Mouse (Mus musculus): Measurements from ENCODE around the gene Ptbp3. TPM values are rescaled to one million over a fixed set of nuclear protein-coding genes. Genes with fewer than 3 reads are reported as not detected.

Gene Ptbp3
- polyA plus RNA-seq, 1 experiment from 2014 or later = 26.9 TPM

DNA sequence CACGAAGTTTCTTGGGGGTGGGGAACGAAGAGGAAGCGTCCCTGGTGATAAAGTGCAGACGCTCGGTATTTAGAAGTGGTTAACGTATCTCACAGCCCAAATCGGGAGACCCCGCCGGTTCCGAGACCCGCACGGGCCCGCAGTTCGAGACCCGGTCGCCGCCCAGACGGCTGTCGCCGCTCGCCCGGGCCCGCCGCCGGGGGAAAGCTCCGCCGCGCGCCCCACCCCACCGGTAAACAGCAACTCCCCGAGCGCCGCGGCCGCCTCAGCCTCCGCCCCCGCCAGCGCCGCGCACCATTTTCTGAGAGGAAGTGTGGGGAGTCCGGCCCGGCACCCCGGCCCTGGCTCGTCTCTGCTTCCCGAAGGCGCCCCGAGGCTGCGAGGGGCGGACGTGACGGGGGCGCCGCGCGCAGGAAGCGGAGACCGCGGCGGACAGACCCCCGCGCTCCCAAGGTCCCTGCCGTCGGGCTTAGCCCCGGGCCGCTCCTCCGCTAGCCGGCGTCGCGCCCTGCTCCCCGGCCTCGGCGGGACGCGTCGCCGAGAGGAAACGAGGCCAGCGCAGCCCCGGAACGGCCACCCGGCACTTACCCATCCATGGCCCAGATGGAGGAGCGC is 497 bp downstream of the Ptbp3 start:
- Histone ChIP-seq H3K27me3 (ENCODE audit: poor library complexity, severe bottlenecking) (peaks cover 21% of the 10 kb centered on the region), H3K4me1 (peaks cover 26% of the 10 kb centered on the region), H3K36me3 (replicated peaks) (no peaks in the 10 kb centered on the region), H3K27ac (peak overlapping the region; percentile 92), H3K4me3 (peak overlapping the region; percentile 81), H3K9me3 (no peaks in the 10 kb centered on the region)
- DNase-seq (ENCODE audit: extremely low spot score, low spot score) = peak; percentile 60
- WGBS = under 1% methylated on average over 82 of the region's 83 CpGs

DNA sequence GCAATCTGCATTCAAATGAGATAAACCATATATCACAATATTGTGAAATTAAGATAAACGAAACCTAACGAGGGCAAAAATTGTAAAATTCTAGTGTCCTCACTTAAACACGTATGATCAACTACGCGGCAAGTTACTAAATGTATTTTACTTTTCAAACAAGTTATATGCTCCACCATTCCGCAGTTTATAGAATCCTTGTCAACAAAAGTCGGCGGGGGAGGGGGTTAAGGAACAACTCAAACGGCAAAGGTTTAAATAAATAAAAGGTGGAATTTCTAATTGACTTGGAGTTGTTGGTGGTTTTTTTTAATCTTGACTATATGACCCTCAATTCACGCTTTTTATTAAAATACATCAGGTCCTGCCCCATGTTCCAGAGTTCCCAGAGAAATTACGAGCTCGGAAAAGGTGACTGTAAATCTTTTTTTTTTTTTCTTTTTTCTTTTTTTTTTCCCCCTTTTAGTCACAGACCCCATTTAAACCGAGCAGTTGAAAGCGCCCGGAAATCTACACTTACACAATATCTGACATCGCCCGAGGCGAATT is 1.1 kb downstream of the Ptbp3 start:
- peaks cover 21% of the 10 kb centered on the region for H3K27me3 ChIP-seq (ENCODE audit: poor library complexity, severe bottlenecking)
- peak overlapping the region; percentile 92 for H3K27ac ChIP-seq
- 5% methylated on average over 18 of the region's 18 CpGs for WGBS

DNA sequence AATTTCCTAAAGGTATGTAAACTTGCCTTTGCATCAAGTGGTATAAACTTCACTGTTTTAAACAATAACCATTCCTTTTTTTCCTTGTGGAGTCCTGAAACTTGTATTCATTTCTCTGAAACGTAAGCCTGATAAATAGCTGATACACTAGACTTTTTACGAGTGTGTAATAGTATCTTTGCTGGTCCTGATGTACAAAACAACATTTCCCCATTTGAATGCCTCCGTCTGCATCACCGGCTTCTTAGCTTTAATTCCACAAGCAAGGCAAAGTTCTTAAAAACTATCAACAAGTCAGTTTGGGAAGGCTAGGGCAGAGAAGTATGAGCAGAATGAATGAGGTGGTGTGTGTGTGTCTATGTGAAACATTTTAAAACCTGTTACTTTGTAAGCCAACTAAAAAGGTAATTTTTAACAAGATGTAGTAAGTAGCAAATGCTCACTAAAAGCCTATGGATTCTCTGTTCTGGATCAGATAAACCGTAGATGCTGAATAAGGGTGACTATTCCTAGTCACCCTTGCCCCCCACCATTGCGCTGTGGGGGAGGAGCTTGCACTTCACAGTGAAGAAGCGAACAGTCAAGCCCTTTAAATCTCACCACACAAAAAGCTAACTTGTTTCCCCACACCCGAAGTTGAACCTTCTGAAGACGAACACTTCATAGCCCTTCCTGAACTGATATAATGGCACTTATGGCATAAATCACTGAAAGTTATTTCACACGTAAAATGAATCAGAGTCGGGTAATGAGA is 1.9 kb downstream of the Ptbp3 start:
- Histone ChIP-seq H3K27me3 (ENCODE audit: poor library complexity, severe bottlenecking) (peaks cover 21% of the 10 kb centered on the region), H3K9me3 (no peaks in the 10 kb centered on the region), H3K36me3 (replicated peaks) (no peaks in the 10 kb centered on the region), H3K27ac (no peak overlapping the region), H3K4me1 (peaks cover 26% of the 10 kb centered on the region), H3K4me3 (peak overlapping the region; percentile 81)
- no peak for DNase-seq (ENCODE audit: extremely low spot score, low spot score)
- WGBS = 27% methylated on average over 11 of the region's 11 CpGs

More for the DNA sequence above, 1.1 kb downstream of the Ptbp3 start:
- Histone ChIP-seq H3K4me1 (peaks cover 26% of the 10 kb centered on the region), H3K36me3 (replicated peaks) (no peaks in the 10 kb centered on the region), H3K9me3 (no peaks in the 10 kb centered on the region), H3K4me3 (peak overlapping the region; percentile 81)
- DNase-seq (ENCODE audit: extremely low spot score, low spot score) = no peak

DNA sequence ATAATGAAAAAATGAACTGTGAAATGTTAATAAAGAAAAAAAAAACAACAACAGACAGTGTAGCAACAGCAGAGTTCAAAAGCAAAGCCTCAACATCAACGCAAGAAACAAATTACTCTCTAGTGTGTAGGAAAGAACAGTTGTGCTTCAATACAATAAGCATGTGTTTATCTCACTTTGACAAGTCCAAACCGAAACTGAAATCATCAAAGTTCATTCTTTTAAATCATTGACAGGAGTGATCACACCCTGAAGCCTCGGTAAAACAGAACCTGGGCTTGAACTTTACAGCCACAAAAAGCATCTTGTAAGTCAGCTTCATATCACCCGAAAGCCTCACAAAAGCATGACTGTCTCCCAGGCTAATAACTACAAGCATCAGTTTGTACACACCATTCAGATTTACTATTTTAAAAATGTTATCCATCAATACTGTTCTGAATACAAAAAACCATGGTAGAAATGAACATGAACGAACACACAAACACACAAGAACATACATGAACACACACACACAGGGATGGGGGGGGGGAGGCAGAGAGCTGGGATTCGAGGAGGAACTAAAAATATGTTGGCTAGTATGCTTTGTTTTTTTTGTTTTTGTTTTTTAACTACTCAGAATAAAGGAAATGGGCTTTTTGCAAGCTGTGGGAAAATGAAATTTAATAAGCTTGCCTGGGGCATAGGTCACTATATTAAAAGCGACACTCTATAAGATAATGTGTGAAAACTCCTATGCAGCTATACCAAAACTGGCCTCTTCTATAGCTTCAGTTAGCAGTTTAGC is 2.7 kb downstream of the Ptbp3 start:
- H3K4me3 ChIP-seq = no peak overlapping the region
- no peak overlapping the region for H3K27ac ChIP-seq
- H3K9me3 ChIP-seq = no peaks in the 10 kb centered on the region
- 80% methylated on average over 7 of the region's 7 CpGs for WGBS
- no peak for DNase-seq (ENCODE audit: extremely low spot score, low spot score)
- no peaks in the 10 kb centered on the region for H3K36me3 ChIP-seq (replicated peaks)
- H3K27me3 ChIP-seq (ENCODE audit: poor library complexity, severe bottlenecking) = peaks cover 21% of the 10 kb centered on the region
- H3K4me1 ChIP-seq = peaks cover 26% of the 10 kb centered on the region

DNA sequence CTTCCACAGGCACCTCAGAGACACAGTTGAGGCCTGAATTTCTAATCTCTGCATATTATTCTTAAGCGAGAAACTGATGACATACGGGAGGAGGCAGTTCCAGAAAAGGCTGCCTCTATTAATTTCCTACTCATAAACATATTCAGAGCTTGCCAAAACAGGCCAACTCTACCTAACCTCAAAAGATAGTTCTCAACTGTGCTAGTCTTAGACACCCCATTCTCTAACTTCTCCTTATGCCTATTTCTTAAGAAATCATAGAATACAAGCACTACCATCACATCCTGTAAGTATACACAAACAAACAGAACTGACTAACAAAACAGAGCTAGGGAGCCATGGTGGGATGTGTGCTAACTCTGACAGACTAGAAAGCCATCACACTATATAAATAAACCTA is 4.5 kb downstream of the Ptbp3 start:
- no peak overlapping the region for H3K27ac ChIP-seq
- WGBS = 92% methylated on average over 2 of the region's 2 CpGs
- H3K4me3 ChIP-seq = no peak overlapping the region
- H3K27me3 ChIP-seq (ENCODE audit: poor library complexity, severe bottlenecking) = peaks cover 16% of the 10 kb centered on the region; the same call in 1 of the 2 replicates
- no peaks in the 10 kb centered on the region for H3K9me3 ChIP-seq
- peaks cover 21% of the 10 kb centered on the region for H3K4me1 ChIP-seq
- no peaks in the 10 kb centered on the region for H3K36me3 ChIP-seq (replicated peaks)
- no peak for DNase-seq (ENCODE audit: extremely low spot score, low spot score)

DNA sequence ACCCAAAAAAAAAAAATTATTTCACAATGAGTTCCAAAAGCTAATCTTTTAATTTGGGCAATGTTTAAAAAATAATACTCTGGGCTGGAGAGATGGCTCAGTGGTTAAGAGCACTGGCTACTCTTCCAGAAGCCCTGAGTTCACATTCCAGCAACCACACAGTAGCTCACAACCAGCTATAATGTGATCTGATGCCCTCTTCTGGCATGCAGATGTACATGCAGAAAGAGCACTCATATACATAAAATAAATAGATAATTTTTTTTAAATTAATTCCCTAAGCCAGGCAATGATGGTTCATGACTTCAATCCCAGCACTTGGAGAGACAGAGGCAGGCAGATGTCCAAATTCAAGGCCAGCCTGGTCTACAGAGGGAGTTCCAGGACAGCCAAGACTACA is 6.2 kb downstream of the Ptbp3 start:
- peaks cover 16% of the 10 kb centered on the region; the same call in 1 of the 2 replicates for H3K27me3 ChIP-seq (ENCODE audit: poor library complexity, severe bottlenecking)
- H3K4me3 ChIP-seq = no peak overlapping the region
- no peak for DNase-seq (ENCODE audit: extremely low spot score, low spot score)
- peaks cover 11% of the 10 kb centered on the region for H3K4me1 ChIP-seq
- H3K36me3 ChIP-seq (replicated peaks) = no peaks in the 10 kb centered on the region
- H3K27ac ChIP-seq = no peak overlapping the region
- H3K9me3 ChIP-seq = no peaks in the 10 kb centered on the region

DNA sequence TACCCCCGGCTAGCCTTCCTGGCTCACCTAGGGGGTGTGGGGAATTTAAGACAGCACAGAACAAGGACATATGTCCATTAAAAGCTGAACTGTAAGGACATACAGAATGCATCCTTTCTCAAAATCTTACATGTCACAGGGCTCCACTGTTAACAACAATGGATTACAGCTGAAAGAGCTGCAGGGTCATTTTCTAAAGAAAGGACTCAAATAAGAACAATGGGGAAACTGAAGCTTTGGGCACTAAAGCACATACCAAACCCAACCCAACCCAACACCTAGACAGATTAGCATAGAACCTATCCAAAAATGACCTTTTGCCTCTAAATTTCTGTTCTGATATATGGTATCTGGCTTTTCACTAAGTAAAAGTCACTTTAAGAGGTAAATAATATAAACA is 12.9 kb downstream of the Ptbp3 start:
- Histone ChIP-seq H3K27me3 (ENCODE audit: poor library complexity, severe bottlenecking) (no peaks in the 10 kb centered on the region), H3K36me3 (replicated peaks) (no peaks in the 10 kb centered on the region), H3K4me3 (no peak overlapping the region), H3K4me1 (no peaks in the 10 kb centered on the region), H3K27ac (no peak overlapping the region), H3K9me3 (no peaks in the 10 kb centered on the region)
- 94% methylated on average over 1 of the region's 1 CpGs for WGBS
- DNase-seq (ENCODE audit: extremely low spot score, low spot score) = no peak

DNA sequence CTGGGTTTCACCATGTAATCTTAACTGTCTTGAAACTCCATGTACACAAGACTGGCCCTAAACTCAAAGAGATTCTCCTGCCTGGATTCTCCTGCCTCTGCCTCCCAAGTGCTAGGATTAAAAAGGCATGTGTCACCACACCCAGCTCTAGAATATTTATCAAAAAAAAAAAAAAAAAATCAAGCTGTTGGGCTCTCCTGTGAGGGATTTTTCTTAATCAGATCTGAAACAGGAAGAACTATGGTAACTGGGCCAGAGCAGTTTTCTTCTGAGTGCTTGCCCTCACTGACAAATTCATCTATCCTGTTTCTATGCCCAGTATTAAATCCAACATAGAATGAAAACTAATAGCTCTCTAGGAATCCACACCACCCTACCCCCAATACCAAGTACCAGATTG is 13.5 kb downstream of the Ptbp3 start:
- Histone ChIP-seq H3K4me3 (no peak overlapping the region), H3K36me3 (replicated peaks) (no peaks in the 10 kb centered on the region), H3K27ac (no peak overlapping the region), H3K4me1 (no peaks in the 10 kb centered on the region), H3K27me3 (ENCODE audit: poor library complexity, severe bottlenecking) (no peaks in the 10 kb centered on the region), H3K9me3 (no peaks in the 10 kb centered on the region)
- no peak for DNase-seq (ENCODE audit: extremely low spot score, low spot score)

DNA sequence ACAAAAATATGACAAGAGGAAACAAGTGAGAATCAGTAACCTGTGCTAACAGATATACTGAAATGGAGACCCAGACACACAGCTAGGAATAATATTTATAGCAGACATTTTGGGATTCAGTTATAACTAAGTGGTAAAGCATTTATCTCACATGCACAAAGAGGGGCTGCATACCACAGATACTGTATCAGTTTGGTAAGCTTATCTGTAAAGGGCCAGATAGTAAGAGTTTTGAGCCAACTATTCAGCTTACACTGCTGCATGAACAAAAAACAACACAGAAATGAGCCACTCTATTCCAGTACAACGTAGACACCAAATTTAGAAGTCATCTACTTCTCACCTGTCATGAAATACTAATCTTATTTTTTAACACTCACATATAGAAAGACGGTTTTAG is 15.9 kb downstream of the Ptbp3 start:
- H3K36me3 ChIP-seq (replicated peaks) = no peaks in the 10 kb centered on the region
- no peak for DNase-seq (ENCODE audit: extremely low spot score, low spot score)
- 92% methylated on average over 2 of the region's 2 CpGs for WGBS

DNA sequence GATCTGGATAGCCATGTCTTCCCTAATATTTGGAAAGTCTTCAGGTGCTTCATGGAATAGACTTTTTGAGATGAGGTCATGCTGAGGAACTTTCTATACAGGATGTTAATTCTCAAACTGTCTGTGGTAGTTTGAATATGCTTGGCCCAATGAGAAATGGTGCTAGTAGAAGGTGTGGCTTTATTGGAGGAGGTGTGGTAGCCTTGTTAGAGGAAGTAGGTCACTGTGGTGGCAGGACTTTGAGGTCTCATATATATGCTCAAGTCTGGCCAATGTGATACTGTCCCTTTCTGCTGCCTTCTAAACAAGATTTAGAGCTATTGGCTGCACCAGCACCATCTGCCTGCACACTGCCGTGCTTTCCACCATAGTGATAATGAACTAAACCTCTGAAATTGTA is 18.0 kb downstream of the Ptbp3 start:
- no peaks in the 10 kb centered on the region for H3K9me3 ChIP-seq
- 93% methylated on average over 1 of the region's 1 CpGs for WGBS
- H3K4me1 ChIP-seq = no peaks in the 10 kb centered on the region
- no peak for DNase-seq (ENCODE audit: extremely low spot score, low spot score)
- no peak overlapping the region for H3K4me3 ChIP-seq
- H3K36me3 ChIP-seq (replicated peaks) = no peaks in the 10 kb centered on the region
- H3K27ac ChIP-seq = no peak overlapping the region
- no peaks in the 10 kb centered on the region for H3K27me3 ChIP-seq (ENCODE audit: poor library complexity, severe bottlenecking)

More for the DNA sequence above, 15.9 kb downstream of the Ptbp3 start:
- Histone ChIP-seq H3K4me3 (no peak overlapping the region), H3K27me3 (ENCODE audit: poor library complexity, severe bottlenecking) (no peaks in the 10 kb centered on the region), H3K27ac (no peak overlapping the region), H3K9me3 (no peaks in the 10 kb centered on the region), H3K4me1 (no peaks in the 10 kb centered on the region)

DNA sequence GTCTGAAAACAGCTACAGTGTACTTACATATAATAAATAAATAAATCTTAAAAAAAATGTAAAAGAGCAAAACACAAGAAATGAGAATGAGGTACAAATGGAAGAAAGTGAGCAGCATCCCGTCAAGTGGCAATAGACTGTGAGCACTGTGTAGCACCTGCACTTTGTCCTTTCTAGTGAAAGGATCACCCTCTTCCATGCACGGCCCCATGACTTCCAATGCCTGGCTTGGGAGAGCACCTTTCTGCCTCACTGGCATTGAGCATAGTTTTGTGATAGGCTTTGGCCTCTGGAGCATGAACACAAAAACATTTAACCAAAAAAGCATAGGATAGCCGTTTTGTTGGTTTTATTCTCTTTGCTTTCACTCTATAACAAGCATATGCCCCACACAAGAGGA is 21.7 kb downstream of the Ptbp3 start:
- H3K27ac ChIP-seq = no peak overlapping the region
- WGBS = 83% methylated on average over 3 of the region's 3 CpGs
- H3K36me3 ChIP-seq (replicated peaks) = 0 out of 2 replicates have a peak, but pooled peaks cover 5% of the 10 kb centered on the region
- no peak overlapping the region for H3K4me3 ChIP-seq
- no peaks in the 10 kb centered on the region for H3K9me3 ChIP-seq
- H3K4me1 ChIP-seq = no peaks in the 10 kb centered on the region
- H3K27me3 ChIP-seq (ENCODE audit: poor library complexity, severe bottlenecking) = no peaks in the 10 kb centered on the region
- no peak for DNase-seq (ENCODE audit: extremely low spot score, low spot score)

DNA sequence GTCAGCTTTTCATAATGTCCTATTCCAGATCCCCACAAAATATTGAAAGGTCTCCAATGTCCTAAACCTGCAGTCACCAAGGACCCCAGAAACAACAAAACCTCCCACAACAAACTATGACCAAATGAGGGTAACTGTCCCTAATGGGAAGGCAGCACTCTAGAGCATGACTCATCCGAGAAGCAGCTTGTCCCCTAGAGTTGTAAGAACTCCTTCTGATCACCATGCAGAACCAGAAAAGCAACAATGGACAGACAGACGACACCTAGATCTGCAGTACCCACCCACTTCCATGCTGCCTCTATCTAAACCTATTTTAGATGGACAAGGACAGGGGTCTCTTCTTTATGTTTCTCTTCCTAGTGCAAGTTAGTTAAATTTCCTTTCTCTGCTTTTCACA is 22.4 kb downstream of the Ptbp3 start:
- 70% methylated on average over 2 of the region's 2 CpGs for WGBS
- Histone ChIP-seq H3K27ac (no peak overlapping the region), H3K9me3 (no peaks in the 10 kb centered on the region), H3K4me3 (no peak overlapping the region), H3K36me3 (replicated peaks) (0 out of 2 replicates have a peak, but pooled peaks cover 5% of the 10 kb centered on the region), H3K4me1 (no peaks in the 10 kb centered on the region), H3K27me3 (ENCODE audit: poor library complexity, severe bottlenecking) (no peaks in the 10 kb centered on the region)
- DNase-seq (ENCODE audit: extremely low spot score, low spot score) = no peak

DNA sequence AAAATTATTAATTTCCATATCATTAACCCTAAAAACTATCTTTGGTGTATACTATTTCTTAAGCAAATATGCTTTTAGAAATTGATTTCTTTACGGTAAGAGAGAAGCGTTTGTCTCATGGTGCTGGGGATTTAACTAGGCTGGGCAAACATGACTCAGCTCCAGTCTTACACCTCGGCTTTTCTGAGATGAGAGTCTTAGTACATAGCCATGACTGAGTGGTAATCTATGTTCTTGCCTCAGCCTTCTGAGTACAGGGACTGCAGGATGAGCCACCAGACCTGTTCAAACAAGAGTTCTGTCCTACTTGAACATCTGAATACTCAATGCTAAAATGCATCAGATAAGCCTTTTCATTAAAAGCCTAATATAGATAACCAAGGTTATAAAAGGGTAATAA is 24.3 kb downstream of the Ptbp3 start:
- 89% methylated on average over 3 of the region's 3 CpGs for WGBS
- H3K27me3 ChIP-seq (ENCODE audit: poor library complexity, severe bottlenecking) = no peaks in the 10 kb centered on the region
- H3K36me3 ChIP-seq (replicated peaks) = 0 out of 2 replicates have a peak, but pooled peaks cover 5% of the 10 kb centered on the region
- DNase-seq (ENCODE audit: extremely low spot score, low spot score) = no peak
- no peak overlapping the region for H3K4me3 ChIP-seq
- H3K9me3 ChIP-seq = no peaks in the 10 kb centered on the region
- no peaks in the 10 kb centered on the region for H3K4me1 ChIP-seq
- no peak overlapping the region for H3K27ac ChIP-seq
